Mouse (Mus musculus) urinary bladder, postnatal 14 days (tissue): ENCODE results near the gene Gm20388.
A peak's percentile ranks its signal among the peaks of the same experiment; 100 is the strongest.

Source experiments
- DNase-seq: peaks from one replicate; pipeline ENCODE4 v3.0.0; 2021; ENCODE audit warnings: low spot score

The Gm20388 gene

DNA sequence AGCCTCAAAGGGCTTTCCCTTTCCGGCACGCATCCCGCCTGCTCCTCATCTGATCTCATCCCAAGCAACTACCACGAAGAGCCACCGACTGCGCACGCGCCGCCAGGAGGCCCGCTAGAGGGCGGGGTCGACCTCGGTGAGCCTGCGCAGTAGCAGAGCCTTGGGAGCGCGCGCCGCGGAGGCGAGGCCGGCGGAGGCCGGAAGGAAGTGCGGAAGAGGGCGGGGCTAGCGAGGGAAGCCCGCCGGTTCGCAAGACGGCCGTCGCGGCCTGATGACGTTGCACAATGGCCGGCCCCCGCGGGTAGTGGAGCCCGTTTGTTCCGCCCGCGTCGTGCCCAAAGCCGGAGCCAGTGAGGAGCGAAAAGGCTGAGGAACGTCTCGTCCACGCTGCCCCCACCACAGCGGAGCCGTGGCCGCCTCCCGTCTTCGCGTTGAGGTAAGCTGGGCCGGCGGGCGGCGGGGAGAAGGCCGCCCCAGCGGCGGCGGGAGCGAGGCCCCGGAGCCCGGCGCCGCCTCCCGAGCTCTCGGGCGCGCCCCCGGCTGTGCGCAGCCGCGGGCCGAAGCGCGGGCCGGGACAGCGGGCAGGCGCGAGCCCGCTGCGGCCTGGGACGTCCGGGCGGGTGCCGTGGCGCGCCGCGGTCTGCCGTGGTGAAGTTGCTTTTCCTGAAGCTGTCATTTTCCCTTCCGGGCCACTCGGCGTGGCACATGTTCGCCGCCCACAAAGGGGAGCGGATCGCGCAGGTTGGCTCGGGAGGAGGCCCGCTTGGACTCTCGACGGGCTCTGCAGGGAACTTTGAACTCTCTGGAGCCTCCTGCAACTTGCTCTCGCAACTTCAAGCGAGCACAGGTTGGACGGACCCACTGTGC is 2466.0 kb downstream of the Gm20388 start, which contains the start of gene Zc3h18:
Gene Zc3h18, plus strand, starts transcription at position 245 of the 867 bp plus-strand sequence.
- peak; percentile 100 for DNase-seq

DNA sequence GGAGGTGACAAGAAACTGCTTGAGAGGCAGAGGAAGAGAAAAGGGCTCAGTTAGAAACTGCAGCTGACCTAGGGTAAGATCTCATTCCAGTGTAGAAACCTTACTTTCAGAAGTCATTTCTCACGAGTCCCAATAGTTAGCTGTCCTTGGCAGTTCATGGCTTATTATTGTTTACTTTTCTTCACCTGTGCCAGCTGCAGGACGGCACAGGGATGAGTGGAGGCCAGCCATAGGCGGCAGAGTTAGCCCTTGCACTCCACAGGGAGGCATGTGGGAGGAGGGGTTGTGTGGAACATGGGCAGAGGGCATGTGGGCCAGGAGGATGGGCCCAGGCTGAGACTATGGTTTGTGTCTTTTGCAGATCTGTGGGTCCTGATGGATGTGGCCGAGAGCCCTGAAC is 2472.4 kb downstream of the Gm20388 start:
- DNase-seq: no peak

DNA sequence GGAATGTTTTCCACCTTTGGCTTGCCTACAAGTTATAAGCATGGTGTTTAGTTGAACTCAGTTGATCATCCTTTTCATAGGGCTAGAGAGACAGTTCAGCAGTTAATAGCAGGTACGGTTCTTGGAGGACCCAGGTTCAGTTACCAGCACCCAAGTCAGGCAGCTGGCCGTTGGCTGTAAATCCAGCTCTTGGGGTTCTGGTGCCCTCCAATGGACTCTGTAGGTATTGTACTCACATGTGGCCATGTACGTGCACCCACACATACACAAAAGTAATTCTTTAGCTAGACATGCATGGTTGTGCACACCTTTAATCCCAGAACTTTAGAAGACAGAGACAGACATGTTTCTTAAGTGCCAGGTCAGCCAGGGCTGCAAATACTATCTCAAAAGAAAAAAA is 2478.7 kb downstream of the Gm20388 start:
- DNase-seq: no peak

DNA sequence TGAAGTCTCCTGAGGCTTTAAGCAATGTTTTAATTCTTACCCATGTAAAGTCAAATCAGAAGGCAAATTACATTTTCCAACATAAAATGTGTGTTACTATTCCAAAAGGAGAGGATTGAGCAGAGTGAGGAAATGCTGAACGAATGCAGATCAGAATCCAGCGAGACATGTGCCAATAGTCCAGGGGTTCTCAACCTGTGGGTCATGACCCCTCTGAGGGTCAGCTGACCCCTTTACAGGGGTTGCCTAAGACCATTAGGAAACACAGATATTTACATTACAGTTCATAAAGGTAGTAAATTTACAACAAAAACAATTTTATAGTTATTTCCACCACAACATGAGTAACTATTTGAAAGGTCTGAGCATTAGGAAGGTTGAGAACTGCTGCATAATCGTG is 2480.1 kb downstream of the Gm20388 start:
- no peak for DNase-seq

DNA sequence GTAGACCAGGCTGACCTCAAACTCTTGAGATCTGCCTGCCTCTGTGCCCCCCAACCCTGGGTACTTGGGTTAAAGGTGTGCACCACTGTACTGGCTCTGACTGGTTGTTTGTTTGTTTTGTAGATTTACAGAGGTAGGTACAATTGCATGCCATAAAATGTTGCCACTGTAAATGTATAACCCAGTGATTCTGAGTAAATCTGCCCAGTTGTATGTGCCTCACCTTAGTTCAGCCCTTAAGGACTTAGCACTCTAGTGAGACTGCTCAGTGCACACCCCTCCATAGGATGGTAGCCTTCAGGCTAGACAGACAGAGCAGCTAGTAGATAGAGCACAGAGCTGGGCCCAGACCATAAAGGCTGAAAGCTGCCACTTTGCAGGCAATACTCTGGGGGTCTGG is 2483.1 kb downstream of the Gm20388 start:
- DNase-seq: no peak

DNA sequence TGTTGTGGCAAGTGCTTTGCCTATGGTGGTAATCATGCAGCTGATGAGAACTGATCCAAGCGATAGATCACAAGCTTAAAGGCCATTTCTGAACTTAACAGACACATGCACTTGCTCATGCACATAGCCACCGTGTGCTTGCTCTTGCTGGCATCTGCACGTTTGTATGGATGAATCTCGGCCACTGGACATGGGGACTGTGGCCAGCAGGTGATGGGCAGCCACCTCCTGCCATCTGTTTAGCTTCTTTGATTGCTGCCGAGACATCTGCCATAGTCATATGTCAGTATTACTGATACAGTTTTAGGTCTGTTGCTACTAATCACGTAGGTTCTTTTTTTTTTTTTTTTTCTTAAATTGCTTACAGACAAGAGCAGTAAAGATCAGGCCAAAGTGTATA is 2484.7 kb downstream of the Gm20388 start:
- no peak for DNase-seq

DNA sequence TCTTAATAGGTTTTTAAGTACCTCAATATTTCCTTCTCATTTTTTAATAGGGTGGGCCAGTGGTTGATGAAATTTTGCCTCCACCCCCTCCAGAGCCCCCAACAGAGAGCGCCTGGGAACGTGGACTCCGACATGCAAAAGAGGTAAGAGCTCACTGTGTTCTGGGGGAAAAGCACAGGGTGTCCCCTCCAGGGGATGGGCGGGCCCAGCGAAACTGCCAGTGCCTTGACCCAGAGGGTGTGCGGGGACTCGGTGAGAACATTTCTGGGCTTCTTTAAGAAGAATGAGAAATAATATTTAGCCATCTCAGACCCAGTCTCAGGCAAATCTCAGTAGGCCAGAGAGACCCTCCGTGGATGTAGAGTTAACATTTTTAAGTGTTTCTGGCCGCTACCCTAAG is 2487.5 kb downstream of the Gm20388 start:
- no peak for DNase-seq

DNA sequence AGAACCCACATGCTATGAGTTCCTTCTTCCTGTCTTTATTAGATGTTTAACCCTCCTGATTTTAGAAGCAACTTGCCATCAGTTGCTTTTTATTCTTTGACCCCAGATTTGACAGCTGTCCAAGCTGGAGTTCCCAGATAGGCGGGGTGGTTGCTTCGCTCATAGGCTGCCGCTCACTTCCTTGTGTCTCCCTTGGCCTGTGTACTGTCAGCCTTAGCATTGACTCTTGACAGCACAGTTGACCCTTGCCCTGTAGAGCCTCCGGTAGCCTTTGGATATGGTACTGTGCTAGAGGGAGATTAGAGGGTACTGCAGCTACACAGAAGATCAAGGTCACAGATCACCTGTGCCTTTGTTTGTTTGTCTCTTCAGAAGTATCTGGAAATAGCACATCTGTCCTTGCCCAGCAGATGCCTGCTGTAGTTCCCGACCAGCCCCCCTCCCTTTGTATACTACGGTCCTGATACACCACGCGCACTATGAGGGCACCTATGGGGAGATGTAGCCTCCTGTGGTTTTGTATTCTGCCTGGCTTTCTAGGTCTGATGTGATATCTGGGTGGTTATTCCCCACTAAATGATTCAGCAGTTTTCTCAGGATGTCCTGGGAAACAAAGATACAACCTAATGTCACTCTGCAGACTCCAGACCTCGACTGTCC is 2494.6 kb downstream of the Gm20388 start:
- DNase-seq: no peak

DNA sequence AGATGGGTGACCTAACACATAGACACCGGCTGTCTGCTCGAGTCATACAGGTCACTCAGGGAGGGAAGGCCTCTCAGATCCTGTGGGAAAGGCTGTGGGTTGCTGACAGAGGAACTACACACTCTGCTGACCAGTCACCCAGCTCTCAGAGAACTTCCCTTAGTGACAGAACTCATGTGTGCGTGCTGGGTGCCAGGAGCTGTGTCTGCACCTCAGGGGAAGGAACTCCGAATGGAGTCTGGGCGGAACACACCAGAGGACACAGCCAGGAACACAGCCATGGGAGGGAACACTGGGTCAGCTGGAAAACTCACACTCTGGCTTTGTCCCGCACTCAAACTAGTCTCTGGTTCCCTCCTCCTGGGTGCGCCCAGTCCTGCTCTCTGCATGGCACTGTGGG is 2497.0 kb downstream of the Gm20388 start:
- DNase-seq: no peak

DNA sequence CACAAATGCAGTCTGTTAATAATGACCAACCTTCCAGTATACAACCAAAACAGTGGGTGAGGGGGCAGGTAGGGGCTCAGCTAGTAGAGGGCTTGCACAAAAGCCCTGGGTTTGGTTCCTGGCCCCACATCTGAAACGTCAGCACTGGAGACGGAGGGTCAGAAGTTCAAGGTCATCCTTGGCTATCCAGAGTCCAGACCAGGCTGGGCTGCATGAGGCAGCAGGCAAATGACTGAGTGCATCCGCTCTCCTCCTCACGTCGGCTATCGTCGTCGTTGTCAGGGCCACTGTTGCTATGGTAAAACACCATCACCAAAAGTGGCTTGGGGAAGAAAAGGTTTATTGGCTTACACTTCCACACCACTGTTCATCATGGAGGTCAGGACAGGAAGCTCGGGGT is 2503.7 kb downstream of the Gm20388 start:
- DNase-seq: no peak

DNA sequence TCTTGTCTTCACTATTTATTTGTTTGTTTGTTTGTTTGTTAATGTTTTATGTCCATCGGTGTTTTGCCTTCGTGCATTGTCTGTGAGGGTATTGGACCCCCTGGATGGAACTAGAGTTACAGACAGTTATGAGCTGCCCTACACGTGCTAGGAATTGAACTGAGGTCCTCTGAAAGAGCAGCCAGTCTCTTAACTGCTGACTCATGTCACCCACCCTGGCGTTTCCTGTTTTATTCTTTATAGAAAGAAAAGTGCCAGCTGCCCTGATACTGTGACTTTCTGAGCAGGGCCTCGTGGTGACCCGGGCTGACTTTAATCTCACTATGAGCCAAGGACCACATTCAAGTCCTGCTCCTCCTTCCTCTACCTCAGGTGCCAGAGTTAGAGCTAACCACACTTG is 2504.9 kb downstream of the Gm20388 start:
- DNase-seq: no peak

DNA sequence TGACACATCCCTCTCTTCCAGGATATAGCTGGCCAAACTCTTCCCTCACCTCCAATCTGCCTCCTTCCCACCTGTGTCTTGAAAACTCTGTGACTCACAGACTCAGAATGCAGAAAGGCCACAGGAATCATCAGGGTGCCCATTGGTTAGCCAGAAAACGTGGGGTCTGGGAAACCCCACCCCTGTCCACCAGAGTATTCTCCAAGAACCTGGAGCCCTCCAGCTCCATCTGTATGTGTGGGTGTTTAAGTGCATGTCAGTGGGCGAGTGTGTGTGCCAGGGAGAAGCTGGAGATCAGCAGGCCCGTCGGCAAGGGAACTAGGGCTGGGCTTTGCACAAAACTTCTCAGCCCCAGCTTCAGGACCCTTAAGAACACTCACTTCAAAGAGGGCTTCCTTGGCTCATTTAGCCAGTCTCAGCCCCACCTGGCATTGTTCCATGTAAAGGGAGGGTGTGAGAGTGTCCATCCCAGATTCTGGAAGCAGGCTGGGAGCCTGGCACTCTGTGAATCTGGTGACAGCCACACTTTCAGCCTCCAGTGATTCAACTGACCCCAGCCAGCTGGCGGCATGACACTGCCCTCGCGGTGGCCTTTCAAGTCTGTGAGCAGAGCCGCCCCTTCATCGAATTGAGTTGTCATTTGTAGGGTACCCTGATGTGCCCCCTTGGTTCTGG is 2509.4 kb downstream of the Gm20388 start:
- DNase-seq: no peak

DNA sequence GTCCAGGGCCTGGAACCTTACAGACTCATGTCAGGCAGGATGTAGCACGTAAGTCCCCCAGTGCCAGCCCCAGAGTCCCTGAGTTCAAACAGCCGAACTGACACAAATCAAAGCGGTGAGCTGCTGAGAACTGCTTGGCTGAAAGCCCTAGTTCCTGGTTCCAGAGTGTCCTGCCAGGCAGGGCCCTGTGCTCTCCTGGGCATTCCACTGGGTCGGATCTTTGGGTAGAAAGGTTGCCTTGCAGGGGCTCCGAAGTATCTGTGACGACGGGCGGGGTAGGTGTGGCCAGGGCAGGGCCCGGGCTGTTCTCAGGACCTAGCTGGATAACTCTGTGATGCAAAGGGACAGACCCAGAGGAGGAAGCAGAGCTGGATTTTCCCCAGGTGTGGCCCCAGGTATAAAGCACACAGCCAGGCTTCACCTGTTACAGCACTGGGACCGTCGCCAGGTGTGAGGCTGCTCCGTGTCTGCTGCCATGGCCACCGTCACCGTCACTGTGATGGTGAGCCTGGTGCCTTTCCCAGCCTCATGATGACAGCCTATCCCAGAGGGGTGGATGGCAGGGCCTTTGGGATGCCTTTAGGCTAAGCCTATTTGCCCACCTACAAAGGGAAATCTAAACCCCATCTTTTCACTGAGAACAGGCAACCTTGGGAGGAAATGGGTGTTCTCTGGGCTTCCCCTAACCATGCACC is 2510.9 kb downstream of the Gm20388 start, which contains the start of gene Il17c:
Gene Il17c, plus strand, starts transcription at position 645 of the 695 bp plus-strand sequence.
- DNase-seq: peak; percentile 37

DNA sequence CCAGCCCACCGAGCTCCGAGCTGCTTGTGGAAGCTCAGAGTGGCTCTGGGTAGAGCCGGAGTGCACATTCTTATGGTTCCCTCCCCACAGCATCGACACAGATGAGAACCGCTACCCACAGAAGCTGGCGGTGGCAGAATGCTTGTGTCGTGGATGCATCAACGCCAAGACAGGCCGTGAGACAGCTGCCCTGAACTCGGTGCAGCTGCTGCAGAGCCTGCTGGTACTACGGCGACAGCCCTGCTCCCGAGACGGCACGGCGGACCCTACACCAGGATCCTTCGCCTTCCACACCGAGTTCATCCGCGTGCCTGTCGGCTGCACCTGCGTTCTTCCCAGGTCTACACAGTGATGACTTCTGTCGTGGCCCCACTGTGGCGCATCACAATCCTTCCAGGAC is 2512.6 kb downstream of the Gm20388 start:
- no peak for DNase-seq

DNA sequence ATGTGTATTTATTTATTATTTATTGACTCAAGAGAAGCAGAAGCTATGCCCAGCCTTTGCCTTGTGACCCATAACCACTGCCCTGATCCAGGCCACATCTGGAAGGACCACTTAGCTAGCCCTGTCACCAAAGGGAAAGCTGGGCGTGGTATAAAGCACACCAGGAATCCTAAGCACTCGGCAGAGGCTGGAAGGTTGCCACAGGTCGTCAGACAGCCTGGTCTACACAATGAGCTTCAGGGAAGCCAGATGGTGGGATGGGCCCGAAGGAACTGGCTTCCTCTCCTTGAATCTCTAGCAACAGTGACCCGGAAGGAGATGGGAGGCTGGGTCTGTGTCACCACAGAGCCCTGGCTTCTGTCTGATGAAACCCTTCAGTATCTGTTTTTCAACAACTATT is 2513.0 kb downstream of the Gm20388 start:
- no peak for DNase-seq

DNA sequence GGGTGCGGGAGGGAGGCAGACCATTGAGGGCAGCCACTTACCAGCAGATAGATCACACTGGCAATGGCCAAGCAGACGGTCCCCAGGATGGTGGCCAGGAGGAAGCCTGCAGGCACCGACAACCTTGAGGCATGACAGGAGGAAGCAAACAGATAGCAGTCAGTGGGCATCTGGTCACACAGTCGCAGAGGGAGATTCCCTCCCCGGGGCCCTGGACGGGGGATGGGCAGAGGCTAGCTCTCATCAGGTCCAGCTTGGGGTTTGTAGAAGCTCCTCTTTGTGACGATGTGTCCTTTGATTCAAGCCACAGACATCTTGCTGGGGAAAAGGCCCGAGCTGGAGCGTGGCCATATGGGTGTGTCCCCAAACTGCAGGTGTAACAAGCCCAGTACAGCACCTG is 2515.5 kb downstream of the Gm20388 start:
- no peak for DNase-seq

DNA sequence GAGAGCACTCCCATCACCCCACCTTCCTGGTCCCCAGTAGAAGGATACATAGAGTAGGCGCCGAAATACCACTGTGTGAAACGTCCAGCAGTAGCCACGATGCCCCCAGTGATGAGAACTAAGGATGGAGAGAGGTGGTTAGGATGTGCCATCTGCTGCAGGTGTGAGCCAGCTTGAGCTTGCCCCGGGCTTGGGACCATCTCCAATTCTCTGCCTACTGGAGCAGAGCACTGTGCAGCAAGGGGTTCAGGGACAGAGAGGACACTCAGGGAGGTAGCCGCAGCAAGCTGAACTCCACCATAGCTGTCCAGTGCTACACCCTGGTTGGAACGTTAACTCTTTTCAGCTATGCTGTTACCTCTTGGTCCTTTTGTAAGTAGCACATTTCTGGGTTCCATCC is 2517.0 kb downstream of the Gm20388 start:
- DNase-seq: no peak

DNA sequence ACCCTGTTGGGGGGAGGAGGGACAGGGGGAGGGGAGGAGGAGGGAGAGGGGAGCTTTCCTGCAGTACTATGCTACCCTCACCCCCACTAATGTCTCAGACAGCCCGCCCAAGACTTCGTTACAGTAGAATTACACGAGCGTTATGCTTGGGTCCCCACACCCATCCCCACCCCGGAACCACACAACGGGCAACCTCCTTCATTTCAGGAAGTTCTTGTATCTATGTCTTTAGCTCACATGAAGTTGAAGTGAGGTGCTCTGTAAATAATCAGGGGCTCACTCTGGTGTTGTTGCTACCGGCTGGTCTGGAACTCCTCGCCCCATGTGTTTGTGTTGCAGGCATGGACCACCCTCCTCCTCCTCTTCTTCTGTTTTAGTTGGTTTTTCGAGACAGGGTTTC is 2517.5 kb downstream of the Gm20388 start:
- DNase-seq: no peak

DNA sequence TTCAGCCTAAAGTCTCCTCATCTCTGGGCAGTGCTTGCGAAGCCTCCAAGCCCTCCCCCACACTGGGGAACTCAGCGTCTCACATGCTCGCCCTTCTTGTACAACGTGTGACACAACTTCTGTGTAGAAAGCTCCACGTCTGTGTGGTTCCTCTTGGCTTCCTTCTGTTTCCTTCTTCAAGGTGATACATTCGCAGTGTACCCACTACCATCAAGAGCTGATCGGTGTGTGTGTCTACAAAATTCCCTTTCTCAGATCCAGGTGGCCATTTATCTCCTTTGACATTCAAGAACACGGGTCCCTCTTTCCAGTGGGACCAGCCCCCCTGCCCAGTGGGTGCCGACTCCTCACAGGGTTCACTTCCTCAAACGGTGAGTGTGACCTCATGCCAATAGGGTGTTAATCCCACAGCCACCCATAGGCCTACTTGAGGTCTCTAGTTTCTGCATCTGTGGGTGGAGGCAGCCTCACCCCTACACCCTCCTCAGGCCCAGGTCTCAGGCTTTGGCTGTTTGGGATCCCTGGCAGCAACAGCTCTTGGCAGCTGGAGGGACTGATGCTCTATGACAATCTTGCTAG is 2519.5 kb downstream of the Gm20388 start:
- no peak for DNase-seq

DNA sequence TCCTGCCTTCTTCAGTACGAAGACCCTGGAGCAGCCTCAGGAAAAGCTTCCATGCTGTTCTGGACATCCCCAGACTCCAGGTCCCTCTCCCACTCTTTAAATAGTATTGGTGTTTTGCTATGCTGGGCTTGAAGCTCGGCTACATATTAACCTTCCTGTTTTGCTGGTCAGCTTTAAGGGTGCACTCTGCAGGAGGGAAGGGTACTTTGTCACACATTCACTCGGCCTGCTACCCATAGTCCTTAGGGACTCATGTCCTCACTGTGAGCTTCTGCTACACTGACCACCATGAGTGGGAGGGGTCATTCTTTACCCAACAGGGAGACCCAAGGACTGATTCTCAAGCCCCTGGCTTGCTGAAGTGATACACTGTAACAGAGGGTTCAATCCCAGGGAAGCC is 2520.0 kb downstream of the Gm20388 start:
- no peak for DNase-seq

DNA sequence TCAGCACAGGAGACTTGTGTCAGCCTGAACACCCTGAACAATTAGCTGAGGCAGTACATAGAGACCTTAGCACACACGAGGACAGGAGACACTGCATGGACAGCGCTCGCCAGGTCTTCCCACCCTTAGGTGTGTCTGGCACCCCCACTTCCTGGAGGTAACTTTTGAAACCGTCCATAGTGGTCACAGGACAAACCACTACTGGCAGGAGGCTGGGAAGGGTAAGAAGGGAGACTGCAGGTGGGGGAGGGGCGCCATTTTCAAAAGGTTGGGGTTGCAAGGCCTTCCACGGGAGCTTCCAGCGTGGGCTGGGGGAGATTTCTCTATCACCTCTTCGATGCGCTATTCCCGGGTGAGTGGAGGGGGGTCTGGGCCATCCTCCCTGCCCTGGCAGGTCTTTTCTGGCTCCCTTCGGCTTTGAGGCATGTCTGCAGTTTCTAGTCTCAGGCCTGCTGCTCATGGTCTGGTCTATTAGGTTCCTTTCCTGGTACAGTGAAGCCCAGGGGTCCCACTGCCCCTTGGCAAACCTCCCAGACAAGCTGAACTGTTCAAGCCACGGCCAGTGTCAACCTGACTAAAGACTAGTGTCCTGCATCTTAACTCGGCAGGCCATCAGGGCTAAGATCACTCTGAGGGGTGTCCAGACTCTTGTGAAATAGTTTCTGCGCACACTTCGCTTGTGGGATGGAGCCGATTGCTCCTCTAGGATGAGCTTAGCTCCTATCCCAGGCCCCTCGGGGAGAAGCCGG is 2521.2 kb downstream of the Gm20388 start:
- no peak for DNase-seq
